Mouse (Mus musculus) thymus, adult 2 months (tissue): ENCODE results near the gene Lefty1. TPM values are rescaled to one million over a fixed set of nuclear protein-coding genes. Genes with fewer than 3 reads are reported as not detected.

Experiments
- DNase-seq: peaks from one replicate; pipeline ENCODE4 v3.0.0; 2021
- H3K27ac ChIP-seq: fragments of 200-500 bp; 2 replicates; pipeline ENCODE4 v1.5.1; 2012; ENCODE audit warnings: low read length, control low read depth; ENCODE audit not compliant: control insufficient read depth, insufficient read depth
- H3K27me3 ChIP-seq: fragments of 200-500 bp; 2 replicates; pipeline ENCODE4 v1.6.1; 2012; ENCODE audit warnings: mild to moderate bottlenecking, low read length, moderate library complexity, mixed read lengths; ENCODE audit not compliant: control insufficient read depth, insufficient read depth
- H3K36me3 ChIP-seq: fragments of 200-500 bp; 2 replicates; pipeline ENCODE4 v1.6.1; 2012; ENCODE audit warnings: mild to moderate bottlenecking, low read length, moderate library complexity; ENCODE audit not compliant: control insufficient read depth, insufficient read depth
- H3K4me1 ChIP-seq: fragments of 200-500 bp; replicated peaks from 2 replicates; pipeline ENCODE4 v1.6.1; 2012; ENCODE audit warnings: low read length; ENCODE audit not compliant: control insufficient read depth, insufficient read depth
- H3K4me3 ChIP-seq: fragments of 200-500 bp; 2 replicates; pipeline ENCODE4 v1.5.1; 2012; ENCODE audit warnings: mild to moderate bottlenecking, low read length, control low read depth, moderate library complexity; ENCODE audit not compliant: control insufficient read depth, insufficient read depth
- CTCF ChIP-seq: fragments of 200-500 bp; IDR thresholded peaks from 2 replicates; pipeline ENCODE4 v1.5.1; 2012; ENCODE audit warnings: mild to moderate bottlenecking, control low read depth, low read length, moderate library complexity, borderline replicate concordance; ENCODE audit not compliant: control insufficient read depth, poor library complexity, insufficient read depth; ENCODE audit errors: extremely low read depth
- POLR2A ChIP-seq: fragments of 200-500 bp; IDR thresholded peaks from 2 replicates; pipeline ENCODE4 v1.6.1; 2012; ENCODE audit warnings: mild to moderate bottlenecking, low read length, control low read depth, moderate library complexity; ENCODE audit not compliant: control insufficient read depth, poor library complexity, insufficient read depth; ENCODE audit errors: extremely low read depth
- WGBS: fragments of 180-500 bp; shearing (Covaris S2); methylation state at CpG from one replicate; pipeline ENCODE4 v1.1.7; 2018; 5-methylcytosine and 5-hydroxymethylcytosine counted together
- polyA plus RNA-seq: library from polyadenylated mRNA; depleted of rRNA; stranded (reverse); fragments of >200 nt; gene quantifications from 2 replicates; pipeline ENCODE4 v1.2.3, GENCODE M21; 2012

The Lefty1 gene
- polyA plus RNA-seq, 1 experiment = 6.0 TPM

DNA sequence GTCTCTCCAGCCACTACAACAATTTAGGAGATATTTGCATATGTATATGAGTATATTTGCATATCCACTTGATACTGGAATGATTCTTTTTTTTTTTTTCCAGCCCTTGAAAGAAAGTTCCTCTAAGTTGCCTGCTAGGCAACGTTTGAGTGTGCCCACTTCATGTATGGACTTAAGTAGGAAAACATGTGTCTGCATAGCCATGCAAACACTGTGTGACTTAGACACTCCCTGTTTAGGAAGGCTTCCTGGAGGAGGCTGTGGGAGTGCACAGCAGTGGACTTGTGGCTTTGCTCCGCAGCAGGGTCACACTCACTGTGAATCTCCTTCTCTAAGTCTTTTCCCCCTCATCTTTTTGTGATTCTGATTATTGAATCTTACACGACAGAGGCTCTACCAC lies 24.0 kb downstream of the Lefty1 start:
- WGBS = 92% methylated on average over 3 of the region's 3 CpGs
- H3K4me3 ChIP-seq = no peak overlapping the region
- peaks cover 13% of the 10 kb centered on the region; the same call in 1 of the 2 replicates for H3K36me3 ChIP-seq
- no peak overlapping the region for H3K27ac ChIP-seq
- peaks cover 5% of the 10 kb centered on the region; the same call in 1 of the 2 replicates for H3K4me1 ChIP-seq
- H3K27me3 ChIP-seq = no peaks in the 10 kb centered on the region
- no peak for TF ChIP-seq POLR2A
- no peak for TF ChIP-seq CTCF
- DNase-seq = no peak

DNA sequence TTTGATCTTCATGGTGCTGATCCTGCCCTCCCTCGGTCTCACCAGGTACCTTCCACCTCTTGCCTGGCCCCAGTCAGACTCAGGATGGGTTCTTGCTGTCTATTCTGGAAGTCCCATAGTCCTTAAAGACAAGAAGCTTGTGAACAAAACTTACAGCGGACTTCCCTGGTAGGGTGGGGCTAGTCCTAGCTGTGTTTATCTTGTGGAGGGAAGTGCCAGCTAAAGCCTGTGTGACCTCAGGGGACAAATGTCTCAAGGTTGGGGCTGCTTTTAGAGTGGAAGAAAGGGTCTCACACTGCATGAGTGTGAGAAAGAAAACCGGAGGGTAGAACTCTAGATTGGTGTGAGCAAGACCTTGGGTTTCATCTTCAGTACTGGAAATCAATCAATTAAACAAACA lies 31.0 kb downstream of the Lefty1 start:
- Histone ChIP-seq H3K27ac (no peak overlapping the region), H3K4me3 (no peak overlapping the region), H3K4me1 (no peaks in the 10 kb centered on the region), H3K36me3 (peaks cover 18% of the 10 kb centered on the region; the same call in 1 of the 2 replicates), H3K27me3 (no peaks in the 10 kb centered on the region)
- 98% methylated on average over 3 of the region's 3 CpGs for whole genome bisulfite sequencing
- no peak for DNase-seq
- TF ChIP-seq CTCF (no peak), POLR2A (no peak)

- H3K36me3 ChIP-seq = peaks cover 18% of the 10 kb centered on the region; the same call in 1 of the 2 replicates
- H3K27ac ChIP-seq = no peak overlapping the region
- 94% methylated on average over 3 of the region's 3 CpGs for WGBS
- TF ChIP-seq CTCF (no peak), POLR2A (no peak)
- no peak overlapping the region for H3K4me3 ChIP-seq
- H3K27me3 ChIP-seq = no peaks in the 10 kb centered on the region
- DNase-seq = no peak
- no peaks in the 10 kb centered on the region for H3K4me1 ChIP-seq
These were observed 31.7 kb downstream of the Lefty1 start for GRCm38 (mm10) chr1:180966542-180966941.

GRCm38 (mm10) chr1:180967261-180967660 lies 32.4 kb downstream of the Lefty1 start:
- 93% methylated on average over 7 of the region's 7 CpGs for WGBS
- Histone ChIP-seq H3K4me1 (no peaks in the 10 kb centered on the region), H3K27me3 (no peaks in the 10 kb centered on the region), H3K36me3 (peaks cover 13% of the 10 kb centered on the region; the same call in 1 of the 2 replicates), H3K4me3 (no peak overlapping the region), H3K27ac (no peak overlapping the region)
- TF ChIP-seq POLR2A = no peak
- TF ChIP-seq CTCF = no peak
- DNase-seq = no peak

GRCm38 (mm10) chr1:180972941-180973340 lies 38.1 kb downstream of the Lefty1 start:
- H3K4me3 ChIP-seq = no peak overlapping the region
- H3K4me1 ChIP-seq = 0 out of 2 replicates have a peak, but pooled peaks cover 3% of the 10 kb centered on the region
- 94% methylated on average over 11 of the region's 11 CpGs for WGBS

GRCm38 (mm10) chr1:180974126-180974746 lies 39.4 kb downstream of the Lefty1 start:
- DNase-seq = peak; percentile 66
- Histone ChIP-seq H3K27ac (no peak overlapping the region), H3K4me3 (no peak overlapping the region), H3K27me3 (no peaks in the 10 kb centered on the region), H3K36me3 (no peaks in the 10 kb centered on the region), H3K4me1 (0 out of 2 replicates have a peak, but pooled peaks cover 3% of the 10 kb centered on the region)
- 69% methylated on average over 14 of the region's 14 CpGs for WGBS
- TF ChIP-seq CTCF = 0 out of 2 replicates have a peak, but pooled peaks have one; percentile 20
- TF ChIP-seq POLR2A = no peak

More at GRCm38 (mm10) chr1:180972941-180973340, 38.1 kb downstream of the Lefty1 start:
- DNase-seq = no peak
- Histone ChIP-seq H3K27ac (no peak overlapping the region), H3K36me3 (no peaks in the 10 kb centered on the region), H3K27me3 (no peaks in the 10 kb centered on the region)
- TF ChIP-seq CTCF (no peak), POLR2A (no peak)

DNA sequence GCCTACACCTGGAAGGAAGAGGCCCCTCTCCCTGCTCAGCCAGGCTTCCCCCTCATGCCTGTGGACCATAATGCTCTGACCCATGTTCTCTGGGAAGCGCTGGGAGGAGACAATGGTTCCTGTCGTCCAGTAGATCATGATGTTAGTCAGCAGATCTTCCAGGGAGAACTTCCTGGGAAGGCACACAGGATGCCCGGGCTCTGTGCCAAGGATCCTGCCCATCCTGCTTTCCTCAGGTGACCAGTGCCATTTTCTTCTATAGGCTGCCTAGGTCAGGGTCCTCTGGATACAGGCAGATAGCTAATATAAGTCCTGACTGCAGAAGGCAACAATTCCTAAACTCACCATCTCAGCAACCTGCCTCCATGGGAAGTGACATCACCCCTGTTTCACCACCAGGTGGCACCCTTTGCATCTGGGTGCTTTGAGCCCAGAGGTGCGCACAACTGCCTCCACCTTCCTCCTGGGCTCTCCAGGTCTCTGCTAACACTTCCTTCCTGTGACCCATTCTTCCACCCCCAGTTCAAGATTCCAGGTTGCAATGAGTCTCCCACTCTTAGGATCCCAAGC lies 41.4 kb downstream of the Lefty1 start:
- no peaks in the 10 kb centered on the region for H3K36me3 ChIP-seq
- WGBS = 75% methylated on average over 4 of the region's 4 CpGs
- H3K27ac ChIP-seq = no peak overlapping the region
- TF ChIP-seq CTCF (peak; percentile 79; the same call in 1 of the 2 replicates), POLR2A (no peak)
- DNase-seq = peak; percentile 66
- no peaks in the 10 kb centered on the region for H3K27me3 ChIP-seq
- 0 out of 2 replicates have a peak, but pooled peaks cover 3% of the 10 kb centered on the region for H3K4me1 ChIP-seq
- no peak overlapping the region for H3K4me3 ChIP-seq
